Mouse (Mus musculus): Measurements from ENCODE around the gene Ddx39b.

- TF ChIP-seq CTCF (IDR thresholded peaks at IDR 0.05; ENCODE audit: extremely low read depth, insufficient read length, insufficient replicate concordance, low read depth, low read length) (no peak; the same call in 1 of the 2 replicates), POLR2A (IDR thresholded peaks at IDR 0.05; ENCODE audit: low read depth, low read length) (no peak)
These were observed 43.9 kb downstream of the Ddx39b start for GRCm38 (mm10) chr17:35285431-35285830.
